32 mouse cellular contexts compared by ENCODE assay signal in the genomic region with DNA sequence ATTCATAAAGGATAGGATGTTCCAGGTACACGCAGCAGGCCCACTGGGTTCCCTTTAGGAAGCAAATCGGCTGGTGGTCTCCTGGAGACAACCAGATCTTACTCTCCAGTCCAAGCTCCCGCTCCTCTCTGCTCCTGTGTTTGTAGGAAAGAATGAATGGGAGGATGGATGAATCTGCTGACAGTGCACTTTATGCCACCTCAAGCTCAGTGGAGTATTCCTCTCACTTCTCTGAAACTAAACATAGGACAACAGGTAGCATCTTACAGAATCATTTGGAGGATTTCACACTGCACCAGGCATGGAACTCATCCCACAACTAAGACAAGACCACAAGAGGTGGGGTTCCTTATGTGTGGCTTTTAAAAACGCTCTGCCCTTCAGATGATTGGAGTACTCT.
"Had no signal": no experiment of that assay in that cellular context is flagged by ENCODE, and none has a peak within 500 bp of the region (broad histone marks: within the 10 kb centered on the region; RNA-seq: fewer than 3 reads in every experiment).

No protein-coding gene starts in this region.

- DNase-seq: left cerebral cortex, postnatal 4 days; liver; liver, embryonic 13.5 days; liver, postnatal 0 days; lung, adult 18-20 months; lung, adult 2 months; lung, embryonic 14.5 days; lung, postnatal 10 days; lung, postnatal 14 days; lung, postnatal 36 days; lung, postnatal 4 days; midbrain, embryonic 14.5 days had no signal

- H3K4me2 ChIP-seq: limb, embryonic 12.5 days; limb, embryonic 13.5 days; limb, embryonic 15.5 days; liver, embryonic 11.5 days; liver, embryonic 12.5 days; liver, embryonic 13.5 days; liver, embryonic 15.5 days; lung, embryonic 14.5 days; lung, embryonic 15.5 days; midbrain, embryonic 11.5 days; midbrain, embryonic 12.5 days; midbrain, embryonic 13.5 days; midbrain, embryonic 15.5 days; neural tube, embryonic 12.5 days had no signal

- H3K9me3 ChIP-seq: limb, embryonic 10.5 days; limb, embryonic 12.5 days; limb, embryonic 13.5 days; limb, embryonic 15.5 days; liver, embryonic 12.5 days; liver, embryonic 13.5 days; liver, embryonic 15.5 days; lung, embryonic 15.5 days; megakaryocyte, embryonic 14.5 days; midbrain, embryonic 10.5 days; midbrain, embryonic 12.5 days; midbrain, embryonic 13.5 days; midbrain, embryonic 15.5 days; neural tube, embryonic 12.5 days had no signal

- H3K9ac ChIP-seq: limb, embryonic 12.5 days; limb, embryonic 13.5 days; limb, embryonic 15.5 days; liver, embryonic 12.5 days; liver, embryonic 13.5 days; liver, embryonic 14.5 days; liver, embryonic 15.5 days; liver, postnatal 0 days; lung, embryonic 14.5 days; lung, embryonic 15.5 days; midbrain, embryonic 12.5 days; midbrain, embryonic 13.5 days; midbrain, embryonic 15.5 days; neural tube, embryonic 12.5 days had no signal

- ATAC-seq: liver, embryonic 12.5 days; liver, postnatal 0 days; lung, postnatal 0 days; midbrain, embryonic 13.5 days; midbrain, embryonic 15.5 days; midbrain, embryonic 16.5 days had no signal

- H3K27me3 ChIP-seq: limb, embryonic 12.5 days; limb, embryonic 13.5 days; limb, embryonic 15.5 days; liver, embryonic 12.5 days; liver, embryonic 13.5 days; liver, embryonic 15.5 days; lung, embryonic 15.5 days; megakaryocyte, embryonic 14.5 days; midbrain, embryonic 12.5 days; midbrain, embryonic 13.5 days; midbrain, embryonic 15.5 days; neural tube, embryonic 12.5 days had no signal

- H3K36me3 ChIP-seq: limb, embryonic 10.5 days; limb, embryonic 12.5 days; limb, embryonic 13.5 days; limb, embryonic 15.5 days; liver, embryonic 12.5 days; liver, embryonic 13.5 days; liver, embryonic 15.5 days; lung, embryonic 15.5 days; midbrain, embryonic 10.5 days; midbrain, embryonic 12.5 days; midbrain, embryonic 13.5 days; midbrain, embryonic 15.5 days; neural tube, embryonic 12.5 days had no signal

- H3K4me3 ChIP-seq: limb, embryonic 10.5 days; limb, embryonic 12.5 days; limb, embryonic 13.5 days; limb, embryonic 15.5 days; liver, embryonic 12.5 days; liver, embryonic 13.5 days; liver, embryonic 15.5 days; lung, embryonic 15.5 days; megakaryocyte, embryonic 14.5 days; midbrain, embryonic 10.5 days; midbrain, embryonic 12.5 days; midbrain, embryonic 13.5 days; midbrain, embryonic 15.5 days; myocyte; neural tube, embryonic 12.5 days had no signal

- H3K4me1 ChIP-seq: limb, embryonic 10.5 days; limb, embryonic 12.5 days; limb, embryonic 13.5 days; limb, embryonic 15.5 days; liver, embryonic 12.5 days; liver, embryonic 13.5 days; liver, embryonic 15.5 days; lung, embryonic 15.5 days; midbrain, embryonic 10.5 days; midbrain, embryonic 12.5 days; midbrain, embryonic 13.5 days; midbrain, embryonic 15.5 days; neural tube, embryonic 12.5 days had no signal

- H3K27ac ChIP-seq: limb, embryonic 10.5 days; limb, embryonic 12.5 days; limb, embryonic 13.5 days; limb, embryonic 15.5 days; liver, embryonic 12.5 days; liver, embryonic 13.5 days; liver, embryonic 14.5 days; liver, embryonic 15.5 days; lung, embryonic 15.5 days; macrophage; midbrain, embryonic 10.5 days; midbrain, embryonic 12.5 days; midbrain, embryonic 13.5 days; midbrain, embryonic 15.5 days; neural tube, embryonic 12.5 days had no signal
